Mouse (Mus musculus) myocyte (in vitro differentiated cells): ENCODE measurements around the gene Nim1k. TPM values are rescaled to one million over a fixed set of nuclear protein-coding genes. Genes with fewer than 3 reads are reported as not detected.

ENCODE experiments used
- polyA plus RNA-seq: library from polyadenylated mRNA; unstranded; fragments of >200 nt; fragmentation: generic; extraction: Trizol; gene quantifications from one replicate; pipeline ENCODE4 v1.2.1, GENCODE M21; 2012; ENCODE audit warnings: missing spikeins

Nim1k gene
- polyA plus RNA-seq, 1 experiment, result 0.23 TPM

Other genes starting within 250 kb of the Nim1k start
- gene Ccl28, start 132.1 kb downstream of the Nim1k start, polyA plus RNA-seq, result not detected
- 68.3 TPM for gene Hmgcs1, start 65.5 kb downstream of the Nim1k start, polyA plus RNA-seq
- gene Zfp131, start 35.0 kb upstream of the Nim1k start, polyA plus RNA-seq, result 9.1 TPM
- gene AF067063, start 74.3 kb upstream of the Nim1k start, polyA plus RNA-seq, result not detected
- not detected for gene D13Ertd608e, start 80.1 kb upstream of the Nim1k start, polyA plus RNA-seq
- gene Tcstv1, start 138.9 kb upstream of the Nim1k start, polyA plus RNA-seq, result not detected
- gene Gm21761, start 173.4 kb upstream of the Nim1k start, polyA plus RNA-seq, result not detected
- not detected for gene B020031M17Rik, start 194.9 kb upstream of the Nim1k start, polyA plus RNA-seq